Mouse (Mus musculus): Measurements from ENCODE around the gene Phf23.
"Not testable (repeated sequence)": the region's sequence is repeated elsewhere in the genome, so short reads cannot be mapped to it uniquely, and the experiment has no call there.

The Phf23 gene

GRCm38 (mm10) chr11:69995391-69995960, at the start of gene Phf23:
TSS of gene Phf23 (plus strand) at chr11:69995777.
- DNase-seq (ENCODE audit: low spot score in 2 of 2), result peak; percentile 87 to 98

GRCm38 (mm10) chr11:69945997-69946891, 49.3 kb upstream of the Phf23 start:
- DNase-seq (ENCODE audit: low spot score in 2 of 2), result no peak

GRCm38 (mm10) chr11:69947337-69948065, 48.1 kb upstream of the Phf23 start:
- no peak for DNase-seq (ENCODE audit: low spot score in 2 of 2)

DNA sequence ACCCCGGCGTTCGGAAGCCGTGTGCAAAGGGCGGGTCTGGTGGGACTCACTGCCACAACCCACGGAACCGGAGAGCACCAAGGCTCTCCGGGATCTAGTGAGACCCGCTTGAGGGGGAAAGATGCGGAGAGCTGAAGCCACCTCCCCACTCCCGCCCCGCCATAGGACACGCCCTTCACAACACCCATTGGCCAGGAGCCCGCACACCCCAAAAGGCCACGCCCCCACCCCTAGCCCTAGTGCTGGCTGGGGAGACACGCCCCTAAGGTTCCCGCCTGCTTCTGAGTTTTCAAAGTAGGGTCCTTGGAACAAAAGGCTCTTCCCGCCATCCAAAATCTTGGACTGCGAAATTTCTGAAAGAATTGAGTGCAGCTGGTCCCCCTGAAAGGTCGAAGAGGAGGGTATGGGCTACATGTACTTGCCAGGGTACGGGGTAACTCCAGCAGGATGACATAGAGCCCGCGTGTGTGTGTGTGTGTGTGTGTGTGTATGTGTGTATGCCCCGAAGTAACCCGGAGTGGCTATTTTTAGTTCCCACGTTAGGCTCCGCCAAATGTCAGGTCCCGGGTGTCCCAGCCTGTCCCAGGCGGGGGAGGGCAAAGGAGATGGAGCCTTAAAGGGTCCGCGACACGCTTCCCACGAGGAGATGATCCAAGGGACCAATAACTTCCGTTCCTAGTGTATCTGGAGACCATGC, 47.4 kb upstream of the Phf23 start, which contains the start of gene Slc2a4:
TSS of gene Slc2a4 (minus strand) at position 123 of the 697 bp plus-strand sequence.
- peak; percentile 74 to 84 for DNase-seq (ENCODE audit: low spot score in 2 of 2)

GRCm38 (mm10) chr11:69948763-69949150, 46.8 kb upstream of the Phf23 start:
- DNase-seq (ENCODE audit: low spot score in 2 of 2), result peak; percentile 75 to 76

DNA sequence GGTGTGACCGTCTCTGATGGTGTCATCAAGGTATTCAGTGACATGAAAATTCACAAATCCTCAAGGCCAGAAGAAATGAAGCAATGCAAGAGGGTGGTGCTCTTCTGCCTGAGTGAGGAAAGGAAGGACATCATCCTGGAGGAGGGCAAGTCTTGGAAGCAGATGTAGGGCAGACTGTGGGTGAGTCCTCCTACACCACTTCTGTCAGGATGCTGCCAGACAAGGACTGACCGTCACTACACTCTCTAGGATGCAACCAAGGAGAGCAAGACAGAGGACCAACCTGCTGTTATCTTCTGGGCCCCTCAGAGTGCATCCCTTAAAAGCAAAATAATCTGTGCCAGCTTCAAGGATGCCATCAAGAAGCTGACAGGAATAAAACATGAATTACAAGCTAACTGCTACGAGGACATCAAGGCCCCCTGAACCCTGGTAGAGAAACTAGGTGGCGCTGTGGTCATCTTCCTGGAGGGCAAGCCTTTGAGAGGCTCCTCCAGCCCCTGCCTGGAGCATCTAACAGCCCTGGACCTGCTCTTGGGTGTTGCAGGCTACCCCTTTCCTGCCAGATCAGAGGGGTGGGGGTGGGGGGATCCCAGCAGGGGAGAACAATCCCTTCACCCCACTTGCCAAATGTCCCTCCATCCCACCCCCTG, 44.6 kb upstream of the Phf23 start:
- DNase-seq (ENCODE audit: low spot score in 2 of 2), result no peak

DNA sequence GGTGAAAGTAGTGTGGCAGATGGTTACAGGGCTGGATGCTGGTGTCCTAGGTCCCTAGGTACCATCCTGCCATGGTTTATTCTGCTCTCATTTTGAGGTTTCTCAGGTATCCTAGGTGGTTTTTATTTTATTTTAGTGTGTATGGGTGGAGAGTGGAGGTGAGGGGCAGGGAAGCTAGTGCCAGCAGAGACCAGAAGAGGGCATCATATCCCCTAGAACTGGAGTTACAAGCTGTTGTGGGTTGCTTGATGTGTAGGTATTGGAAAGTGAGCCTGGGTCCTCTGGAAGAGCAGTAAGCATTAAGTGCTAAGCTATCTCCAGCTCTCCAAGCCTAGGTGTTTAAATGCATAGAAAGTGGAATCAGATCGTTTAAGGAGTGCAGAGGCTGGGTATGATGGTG, 43.3 kb upstream of the Phf23 start:
- no peak for DNase-seq (ENCODE audit: low spot score in 2 of 2)

DNA sequence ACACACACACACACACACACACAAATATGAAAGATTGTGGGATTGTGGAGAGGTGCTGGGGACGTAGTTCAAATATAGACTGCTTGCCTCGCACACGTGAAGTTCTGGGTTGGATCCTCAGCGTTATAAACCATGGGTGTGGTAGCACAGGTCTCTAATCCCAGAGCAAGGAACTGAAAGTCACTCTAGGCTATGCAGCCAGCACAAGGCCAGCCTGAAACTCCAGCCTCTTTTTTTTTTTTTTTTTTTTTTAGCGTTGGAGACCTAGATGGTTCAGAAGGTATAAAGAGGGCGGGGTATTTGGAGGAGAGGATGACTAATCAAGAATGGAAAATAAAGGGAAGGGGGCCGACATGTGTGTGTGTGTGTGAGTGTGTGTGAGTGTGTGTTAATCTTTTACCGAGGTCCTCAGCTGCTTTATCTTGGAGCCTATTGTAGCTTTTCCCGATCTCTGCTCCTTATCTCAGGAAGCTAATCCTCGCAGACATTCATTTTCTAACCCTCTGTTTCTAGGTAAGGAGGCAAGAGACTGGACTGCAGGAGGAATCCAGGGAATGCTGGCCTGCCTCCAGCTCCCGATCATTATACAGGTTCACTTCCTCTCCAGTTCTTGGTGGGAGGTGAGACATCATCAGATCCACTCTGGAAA, 42.2 kb upstream of the Phf23 start:
- DNase-seq (ENCODE audit: low spot score in 2 of 2), result no peak

- DNase-seq (ENCODE audit: low spot score in 2 of 2), result not testable (repeated sequence)
Observed at GRCm38 (mm10) chr11:69955618-69956017, 40.0 kb upstream of the Phf23 start.

DNA sequence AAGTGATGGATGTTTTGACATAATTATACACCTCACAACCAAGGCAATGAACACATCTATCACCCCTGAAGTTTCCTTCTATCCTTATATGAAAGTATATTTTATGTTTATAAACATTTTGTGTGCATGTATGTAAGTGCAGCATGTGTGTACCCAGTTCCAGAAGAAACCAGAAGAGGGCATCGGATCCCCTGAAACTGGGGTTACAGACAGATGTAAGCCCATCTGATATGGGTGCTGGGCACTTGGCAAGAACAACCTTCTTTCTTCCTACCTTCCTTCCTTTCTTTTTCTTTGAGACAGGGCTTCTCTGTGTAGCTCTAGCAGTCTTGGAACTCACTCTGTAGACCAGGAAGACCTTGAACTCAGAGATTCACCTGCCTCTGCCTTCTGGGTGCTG, 39.4 kb upstream of the Phf23 start:
- no peak for DNase-seq (ENCODE audit: low spot score in 2 of 2)

DNA sequence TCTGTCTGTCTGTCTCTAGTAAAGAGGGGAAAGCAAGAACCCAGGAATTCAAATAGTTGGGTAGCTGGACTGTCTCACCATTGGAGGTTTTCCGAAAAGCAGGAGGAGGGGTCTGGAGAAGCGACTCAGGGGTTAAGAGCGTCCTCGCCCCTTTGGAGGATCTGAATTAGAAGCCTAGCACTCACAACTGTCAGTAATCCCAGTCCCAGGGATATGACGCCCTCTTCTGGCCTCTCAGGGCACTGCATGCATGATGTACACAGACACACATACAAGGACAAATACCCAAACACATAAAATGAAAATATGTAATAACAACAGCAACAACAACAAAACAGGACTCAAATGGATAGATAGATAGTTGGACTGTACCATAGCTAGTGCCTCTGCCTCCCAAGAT, 35.0 kb upstream of the Phf23 start:
- DNase-seq (ENCODE audit: low spot score in 2 of 2), result no peak

DNA sequence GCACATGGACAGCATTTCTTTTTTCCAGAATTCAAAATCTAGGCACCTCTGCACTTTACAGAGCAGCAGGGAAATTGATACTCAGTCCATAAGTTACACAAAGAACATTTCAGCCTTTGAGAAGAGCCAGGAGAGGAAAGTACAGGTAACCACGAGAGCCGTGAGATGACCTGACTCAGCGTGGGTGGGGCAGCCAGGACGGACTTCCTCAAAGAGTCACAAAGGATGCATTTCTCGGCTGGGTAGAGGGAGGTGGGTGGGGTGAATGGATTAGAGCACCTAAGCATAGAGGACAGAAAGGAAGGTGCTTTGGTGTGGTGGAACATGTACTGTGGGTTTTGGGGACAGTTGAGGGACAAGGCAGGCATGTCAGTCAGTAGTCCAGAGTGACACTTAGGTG, 33.7 kb upstream of the Phf23 start:
- DNase-seq (ENCODE audit: low spot score in 2 of 2), result peak in 1 of 2 experiments; percentile 46

DNA sequence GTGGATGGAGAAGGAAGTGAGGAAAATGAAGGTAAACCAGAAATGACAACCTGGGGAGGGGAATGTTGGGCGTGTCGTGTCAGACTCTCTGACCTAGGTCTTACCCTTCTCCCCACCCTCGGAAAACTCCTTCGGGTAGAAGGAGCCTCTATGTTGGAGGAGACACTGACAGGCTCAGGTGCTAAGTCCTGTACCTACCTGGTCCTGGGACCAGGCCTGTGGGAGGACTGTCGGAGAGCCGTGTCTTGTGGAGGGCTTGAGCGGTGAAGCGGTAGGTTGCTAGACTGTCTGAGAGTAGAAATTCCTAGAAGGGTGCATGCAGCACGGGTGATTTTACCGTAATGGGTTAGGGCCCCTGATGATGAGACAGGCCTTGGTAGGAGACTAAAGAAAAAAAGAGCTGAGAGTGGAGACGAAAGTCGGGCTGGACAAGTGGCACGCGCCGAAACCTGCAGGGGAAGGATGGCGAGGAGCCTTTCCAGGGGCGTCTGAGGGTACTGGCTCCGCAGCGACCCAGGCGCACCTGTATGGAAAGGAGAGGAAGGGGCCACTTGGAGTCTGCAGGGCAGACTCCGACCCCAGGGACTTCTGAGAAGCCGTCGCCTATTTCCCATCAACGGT, 30.8 kb upstream of the Phf23 start, which contains the start of gene Cldn7:
TSS of gene Cldn7 (plus strand) at position 130 of the 621 bp plus-strand sequence.
- no peak for DNase-seq (ENCODE audit: low spot score in 2 of 2)

GRCm38 (mm10) chr11:69965271-69966005, 30.1 kb upstream of the Phf23 start:
- peak; percentile 69 to 78 for DNase-seq (ENCODE audit: low spot score in 2 of 2)

GRCm38 (mm10) chr11:69966006-69966859, 29.3 kb upstream of the Phf23 start:
- DNase-seq (ENCODE audit: low spot score in 2 of 2), result peak; percentile 32 to 57

GRCm38 (mm10) chr11:69966860-69967517, 28.6 kb upstream of the Phf23 start:
- DNase-seq (ENCODE audit: low spot score in 2 of 2), result no peak

GRCm38 (mm10) chr11:69968793-69969192, 26.8 kb upstream of the Phf23 start:
- no peak for DNase-seq (ENCODE audit: low spot score in 2 of 2)

DNA sequence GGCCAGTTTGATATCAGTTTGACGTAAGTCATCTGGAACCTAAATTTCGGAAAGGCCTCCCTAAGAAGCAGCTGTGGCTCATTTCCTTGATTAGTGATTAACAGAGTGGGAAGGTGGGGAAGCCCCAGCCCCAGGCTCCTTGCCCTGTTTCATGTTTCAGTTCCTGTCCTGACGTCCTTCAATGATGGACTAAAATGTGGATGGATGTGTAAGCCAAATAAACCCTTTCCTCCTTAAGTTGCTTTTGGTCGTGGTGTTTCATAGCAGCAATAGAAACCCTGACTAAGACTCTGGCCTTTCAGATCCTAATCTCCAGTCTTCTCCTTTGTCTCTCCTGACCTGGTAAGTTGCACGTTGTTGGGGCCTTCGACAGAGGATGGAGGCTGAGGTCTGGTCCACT, 25.4 kb upstream of the Phf23 start:
- no peak for DNase-seq (ENCODE audit: low spot score in 2 of 2)

All from urinary bladder, adult 18-20 months (tissue).